Mouse (Mus musculus) kidney, postnatal 0 days (tissue): ENCODE data around the gene Ifnar2. TPM values are rescaled to one million over a fixed set of nuclear protein-coding genes. Genes with fewer than 3 reads are reported as not detected.

Source experiments
- ATAC-seq: fragments of 200-750 bp; cut with Nextera tagmentation; replicated peaks from 2 replicates; pipeline ENCODE4 v1.8.0; 2017; ENCODE audit warnings: low read depth, moderate number of reproducible peaks, moderate TSS enrichment, moderate library complexity; ENCODE audit not compliant: low FRiP score
- DNase-seq: peaks from one replicate; pipeline ENCODE4 v3.0.0-alpha.2; 2016; ENCODE audit warnings: low spot score
- H3K27ac ChIP-seq: fragments of 300-500 bp; sonication (generic); 2 replicates; pipeline ENCODE4 v1.5.1; 2014; ENCODE audit warnings: mild to moderate bottlenecking
- H3K27me3 ChIP-seq: fragments of 300-500 bp; sonication (generic); 2 replicates; pipeline ENCODE4 v1.6.1; 2014; ENCODE audit warnings: low read length, mixed read lengths; ENCODE audit not compliant: insufficient read depth
- H3K36me3 ChIP-seq: fragments of 300-500 bp; sonication (generic); 2 replicates; pipeline ENCODE4 v1.6.1; 2014; ENCODE audit warnings: low read length, mixed read lengths; ENCODE audit not compliant: insufficient read depth
- H3K4me1 ChIP-seq: fragments of 300-500 bp; sonication (generic); replicated peaks from 2 replicates; pipeline ENCODE4 v1.6.1; 2014; ENCODE audit warnings: antibody characterized with exemption, low read length, mixed read lengths; ENCODE audit not compliant: insufficient read depth
- H3K4me2 ChIP-seq: fragments of 300-500 bp; sonication (generic); 2 replicates; pipeline ENCODE4 v1.6.1; 2014; ENCODE audit warnings: mild to moderate bottlenecking, low read length, moderate library complexity, mixed read lengths
- H3K4me3 ChIP-seq: fragments of 300-500 bp; sonication (generic); replicated peaks from 2 replicates; pipeline ENCODE4 v1.5.1; 2014; ENCODE audit warnings: low read depth, low read length
- H3K9ac ChIP-seq: fragments of 300-500 bp; sonication (generic); 2 replicates; pipeline ENCODE4 v1.6.1; 2014; ENCODE audit warnings: low read depth, low read length
- H3K9me3 ChIP-seq: fragments of 300-500 bp; sonication (generic); replicated peaks from 2 replicates; pipeline ENCODE4 v1.6.1; 2016; ENCODE audit warnings: low read length, inconsistent platforms, mixed read lengths
- CTCF ChIP-seq: IDR thresholded peaks from 2 replicates; pipeline ENCODE4 v1.5.1; 2016; ENCODE audit warnings: antibody characterized with exemption, low read depth, mild to moderate bottlenecking, moderate library complexity
- WGBS: fragments of 180-500 bp; shearing (Covaris S2); extraction: QIAGEN DNeasy Blood & Tissue Kit; methylation state at CpG from one replicate; pipeline ENCODE4 v1.1.7; 2014; 5-methylcytosine and 5-hydroxymethylcytosine counted together
- polyA plus RNA-seq: library from polyadenylated mRNA; unstranded; fragments of >200 nt; fragmentation: Nextera tagmentation; extraction: Ambion mirVana; gene quantifications from 2 replicates; pipeline ENCODE4 v1.2.1, GENCODE M21; 2015

Gene Ifnar2
- polyA plus RNA-seq, 1 experiment from 2014 or later: 60.7 TPM

DNA sequence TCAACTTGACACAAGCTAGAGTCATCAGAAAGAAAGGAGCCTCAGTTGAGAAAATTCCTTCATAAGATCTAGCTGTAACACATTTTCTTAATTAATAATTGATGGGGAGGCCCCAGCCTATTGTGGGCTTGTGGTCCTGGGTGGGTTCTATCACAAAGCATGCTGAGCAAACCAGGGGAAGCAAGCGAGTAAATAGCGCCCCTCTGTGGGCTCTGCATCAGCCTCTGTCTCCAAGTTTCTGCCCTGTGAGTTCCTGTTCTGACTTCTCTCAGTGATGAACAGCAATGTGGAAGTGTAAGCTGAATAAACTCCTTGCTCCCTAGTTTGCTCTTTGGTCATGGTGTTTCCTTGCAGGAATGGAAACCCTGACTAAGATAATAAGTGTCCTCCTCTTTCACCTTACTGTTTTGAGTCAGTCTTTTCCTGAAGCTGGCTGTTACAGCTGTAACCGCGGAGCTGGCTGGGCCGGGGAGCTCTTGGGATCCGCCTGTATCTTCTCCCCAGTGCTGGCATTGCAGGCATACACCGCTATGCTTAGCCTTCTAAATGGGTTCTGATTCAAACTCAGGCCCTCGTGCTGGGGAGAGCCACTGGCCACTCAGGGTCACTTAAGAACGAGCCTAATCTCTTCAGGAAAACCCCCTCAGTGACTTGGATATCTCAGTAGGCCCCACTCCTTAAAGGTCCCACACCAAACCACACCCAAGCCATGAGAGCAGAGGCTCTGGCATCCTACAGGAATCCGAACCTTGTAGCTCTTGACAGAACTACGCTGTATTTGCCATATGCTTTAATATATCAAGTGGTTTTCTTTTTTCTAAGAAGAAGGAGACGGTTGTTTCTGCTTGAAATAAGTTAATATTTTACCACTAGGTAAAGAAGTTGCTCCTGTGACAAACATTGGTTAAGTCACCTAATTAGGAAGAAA is 77.8 kb downstream of the Ifnar2 start:
- peak; percentile 27; the same call in 1 of the 2 replicates for TF ChIP-seq CTCF
- no peaks in the 10 kb centered on the region for H3K36me3 ChIP-seq
- no peaks in the 10 kb centered on the region for H3K27me3 ChIP-seq
- WGBS: 84% methylated on average over 12 of the region's 12 CpGs
- no peak overlapping the region for H3K27ac ChIP-seq
- H3K9me3 ChIP-seq: no peaks in the 10 kb centered on the region
- no peak overlapping the region for H3K9ac ChIP-seq
- no peaks in the 10 kb centered on the region for H3K4me1 ChIP-seq
- DNase-seq: no peak
- H3K4me2 ChIP-seq: no peak overlapping the region
- ATAC-seq: no peak
- H3K4me3 ChIP-seq: no peak overlapping the region

GRCm38 (mm10) chr16:91451949-91452348 is 79.4 kb downstream of the Ifnar2 start:
- 73% methylated on average over 2 of the region's 2 CpGs for WGBS
- Histone ChIP-seq H3K4me3 (no peak overlapping the region), H3K27me3 (no peaks in the 10 kb centered on the region), H3K27ac (no peak overlapping the region), H3K9me3 (no peaks in the 10 kb centered on the region), H3K4me2 (no peak overlapping the region), H3K4me1 (no peaks in the 10 kb centered on the region), H3K36me3 (no peaks in the 10 kb centered on the region), H3K9ac (no peak overlapping the region)
- TF ChIP-seq CTCF: no peak
- DNase-seq: no peak
- ATAC-seq: no peak

- Histone ChIP-seq H3K27me3 (no peaks in the 10 kb centered on the region), H3K4me1 (no peaks in the 10 kb centered on the region), H3K9ac (no peak overlapping the region), H3K4me3 (no peak overlapping the region), H3K36me3 (no peaks in the 10 kb centered on the region), H3K27ac (no peak overlapping the region), H3K9me3 (no peaks in the 10 kb centered on the region), H3K4me2 (no peak overlapping the region)
- TF ChIP-seq CTCF: no peak
- ATAC-seq: no peak
- no peak for DNase-seq
- WGBS: 44% methylated on average over 6 of the region's 6 CpGs
Observed at GRCm38 (mm10) chr16:91452363-91452896, 79.8 kb downstream of the Ifnar2 start.

Other genes starting within 250 kb of the Ifnar2 start
- gene Olig2, start 147.3 kb upstream of the Ifnar2 start, polyA plus RNA-seq: not detected in 2 replicates
- 0.14 and 0.15 TPM in 2 replicates for gene Olig1, start 103.0 kb upstream of the Ifnar2 start, polyA plus RNA-seq
- 0.33 TPM in 1 of 2 replicates, not detected in the other for gene Gm21970, start 18.9 kb downstream of the Ifnar2 start, polyA plus RNA-seq
- 44.6 and 46.1 TPM in 2 replicates for gene Il10rb, start 33.4 kb downstream of the Ifnar2 start, polyA plus RNA-seq
- gene Ifnar1, start 112.5 kb downstream of the Ifnar2 start, polyA plus RNA-seq: 33.5 and 37.1 TPM in 2 replicates
- gene Ifngr2, start 174.3 kb downstream of the Ifnar2 start, polyA plus RNA-seq: 42.6 and 51.1 TPM in 2 replicates
- 42.3 and 45.0 TPM in 2 replicates for gene Tmem50b, start 225.0 kb downstream of the Ifnar2 start, polyA plus RNA-seq
- gene Dnajc28, start 246.2 kb downstream of the Ifnar2 start, polyA plus RNA-seq: 4.4 and 4.5 TPM in 2 replicates